Mouse (Mus musculus) CH12.LX (cell line): ENCODE measurements at regions not wholly inside any gene's neighbourhood (a gene's known extent, or its start where the extent isn't known, plus 50 kb on each side); places are given as distances from the start of the nearest gene placed in this dataset.
A peak's percentile ranks its signal among the peaks of the same experiment; 100 is the strongest.

Source experiments
- DNase-seq: peaks from one replicate; pipeline ENCODE4 v3.0.0-alpha.2; 2013; ENCODE audit errors: extremely low read depth
- H3K27ac ChIP-seq: 2 replicates; pipeline ENCODE4 v1.5.1; 2012; ENCODE audit warnings: low read depth, mild to moderate bottlenecking, control low read depth, moderate library complexity; ENCODE audit not compliant: insufficient read depth
- H3K27me3 ChIP-seq: replicated peaks from 2 replicates; pipeline ENCODE3; 2012; ENCODE audit warnings: inconsistent platforms
- H3K36me3 ChIP-seq, 2 experiments: replicated peaks in 1 of 2; 2 replicates each; pipeline versions ENCODE3 to v1.6.1; 2012; ENCODE audit warnings: inconsistent platforms in 1 of 2, low read length in 1 of 2, mild to moderate bottlenecking in 1 of 2, mixed read lengths in 1 of 2, moderate library complexity in 1 of 2; ENCODE audit not compliant: control insufficient read depth in 1 of 2, insufficient read depth in 1 of 2
- H3K4me1 ChIP-seq, 2 experiments: 2 replicates each; pipeline ENCODE4 v1.6.1; 2012; ENCODE audit warnings: inconsistent platforms in 1 of 2, moderate library complexity in 1 of 2; ENCODE audit not compliant: insufficient read depth in 2 of 2, control insufficient read depth in 1 of 2
- H3K4me2 ChIP-seq: 2 replicates; pipeline ENCODE4 v1.6.1; 2012; ENCODE audit warnings: low read depth, mild to moderate bottlenecking, control low read depth; ENCODE audit not compliant: poor library complexity, insufficient read depth, severe bottlenecking
- H3K4me3 ChIP-seq, 3 experiments: fragments of 150-350 bp in 1 of 3; sonication (generic) in 1 of 3; replicated peaks in 1 of 3; 2 replicates each; pipeline versions ENCODE3 to v1.5.1; 2011 to 2012; ENCODE audit warnings: low read depth in 2 of 3, low read length in 2 of 3, mild to moderate bottlenecking in 2 of 3, moderate library complexity in 2 of 3, control low read depth in 1 of 3, improper control_type of control experiment in 1 of 3, inconsistent platforms in 1 of 3, mixed read lengths in 1 of 3; ENCODE audit not compliant: poor library complexity in 1 of 3
- H3K79me2 ChIP-seq: replicated peaks from 2 replicates; pipeline ENCODE4 v1.6.1; 2012; ENCODE audit warnings: mild to moderate bottlenecking, moderate library complexity; ENCODE audit not compliant: control insufficient read depth, poor library complexity, insufficient read depth, severe bottlenecking; ENCODE audit errors: extremely low read depth
- H3K9ac ChIP-seq: 2 replicates; pipeline ENCODE4 v1.6.1; 2012; ENCODE audit warnings: low read depth, mild to moderate bottlenecking, control low read depth, moderate library complexity; ENCODE audit not compliant: insufficient read depth
- H3K9me3 ChIP-seq: replicated peaks from 2 replicates; pipeline ENCODE3; 2012; ENCODE audit warnings: low read length, inconsistent platforms, mixed read lengths
- CHD2 ChIP-seq: IDR thresholded peaks from 2 replicates; pipeline ENCODE4 v1.6.1; 2011; ENCODE audit warnings: low read length, improper control_type of control experiment
- CTCF ChIP-seq, 2 experiments: IDR thresholded peaks in 1 of 2; conservative IDR thresholded peaks in 1 of 2; 2 replicates each; pipeline ENCODE4 v1.5.1; 2011 to 2012; ENCODE audit warnings: low read depth in 2 of 2, low read length in 2 of 2, improper control_type of control experiment in 1 of 2, inconsistent platforms in 1 of 2, mild to moderate bottlenecking in 1 of 2, moderate library complexity in 1 of 2
- E2F4 ChIP-seq: IDR thresholded peaks from 2 replicates; pipeline ENCODE4 v1.6.1; 2011; ENCODE audit warnings: low read depth, low read length, improper control_type of control experiment; ENCODE audit not compliant: insufficient replicate concordance
- HCFC1 ChIP-seq: IDR thresholded peaks from 2 replicates; pipeline ENCODE4 v1.6.1; 2012; ENCODE audit warnings: low read depth, mild to moderate bottlenecking, inconsistent platforms, low read length, improper control_type of control experiment
- KAT2A ChIP-seq: IDR thresholded peaks from 2 replicates; pipeline ENCODE4 v1.6.1; 2012; ENCODE audit warnings: low read length, improper control_type of control experiment, inconsistent platforms; ENCODE audit not compliant: insufficient replicate concordance
- MAZ ChIP-seq: IDR thresholded peaks from 2 replicates; pipeline ENCODE4 v1.6.1; 2012; ENCODE audit warnings: low read depth, mild to moderate bottlenecking, inconsistent platforms, low read length, improper control_type of control experiment, moderate library complexity
- MEF2A ChIP-seq: IDR thresholded peaks from 2 replicates; pipeline ENCODE4 v1.6.1; 2014; ENCODE audit warnings: low read depth, mild to moderate bottlenecking, inconsistent platforms, low read length, improper control_type of control experiment, borderline replicate concordance
- MXI1 ChIP-seq: IDR thresholded peaks from 2 replicates; pipeline ENCODE4 v1.6.1; 2011; ENCODE audit warnings: mild to moderate bottlenecking, low read depth, low read length, improper control_type of control experiment
- MYC ChIP-seq: IDR thresholded peaks from 2 replicates; pipeline ENCODE4 v1.6.1; 2011; ENCODE audit warnings: low read depth, mild to moderate bottlenecking, improper control_type of control experiment, low read length
- NELFE ChIP-seq: IDR thresholded peaks from 2 replicates; pipeline ENCODE4 v1.6.1; 2011; ENCODE audit warnings: low read depth, low read length, improper control_type of control experiment
- NRF1 ChIP-seq: IDR thresholded peaks from 2 replicates; pipeline ENCODE4 v1.6.1; 2014; ENCODE audit warnings: low read depth, mild to moderate bottlenecking, inconsistent platforms, low read length, improper control_type of control experiment, moderate library complexity
- POLR2AphosphoS2 ChIP-seq: IDR thresholded peaks from 2 replicates; pipeline ENCODE4 v1.6.1; 2011; ENCODE audit warnings: low read depth, low read length, improper control_type of control experiment
- RAD21 ChIP-seq: IDR thresholded peaks from 2 replicates; pipeline ENCODE4 v1.6.1; 2011; ENCODE audit warnings: low read depth, mild to moderate bottlenecking, low read length, improper control_type of control experiment, moderate library complexity
- RCOR1 ChIP-seq: conservative IDR thresholded peaks from 2 replicates; pipeline ENCODE4 v1.6.1; 2012; ENCODE audit warnings: low read depth, mild to moderate bottlenecking, inconsistent platforms, low read length, improper control_type of control experiment
- TCF12 ChIP-seq: IDR thresholded peaks from 2 replicates; pipeline ENCODE4 v1.6.1; 2014; ENCODE audit warnings: low read depth, mild to moderate bottlenecking, inconsistent platforms, low read length, improper control_type of control experiment
- USF1 ChIP-seq: IDR thresholded peaks from 2 replicates; pipeline ENCODE4 v1.6.1; 2014; ENCODE audit warnings: low read depth, mild to moderate bottlenecking, inconsistent platforms, low read length, improper control_type of control experiment
- ZC3H11A ChIP-seq: IDR thresholded peaks from 2 replicates; pipeline ENCODE4 v1.6.1; 2012; ENCODE audit warnings: low read depth, mild to moderate bottlenecking, inconsistent platforms, low read length, improper control_type of control experiment
- dilution Hi-C: fragments of 300-500 bp; cut with MboI; formaldehyde crosslinking; loops from 2 replicates; pipeline ENCODE4 v1.14.3; 2020; ENCODE audit warnings: low sequenced_read_pairs; ENCODE audit not compliant: extremely low pct_unique_long_range_greater_than_20kb, extremely low pct_ligation_motif_present
- in situ Hi-C: fragments of 300-500 bp; cut with MboI; formaldehyde crosslinking; loops from 3 replicates; pipeline ENCODE4 v1.14.3; 2019; ENCODE audit warnings: low sequenced_read_pairs, low pct_ligation_motif_present, low pct_unique_long_range_greater_than_20kb, mixed read lengths

GRCm38 (mm10) chr1:190530079-190530478 lies 359.6 kb upstream of the Prox1 start:
- no peak overlapping the region for H3K27ac ChIP-seq
- dilution Hi-C loops (no loop called here), in situ Hi-C loops (no loop called here)
- no peak for DNase-seq
- no peak overlapping the region for H3K4me2 ChIP-seq
- H3K9me3 ChIP-seq, result no peaks in the 10 kb centered on the region
- peaks cover 0 to 41% of the 10 kb centered on the region in 2 experiments; a peak in 2 of 4 replicates for H3K4me1 ChIP-seq
- no peak overlapping the region for H3K9ac ChIP-seq
- H3K36me3 ChIP-seq, result no peaks in the 10 kb centered on the region
- H3K27me3 ChIP-seq, result peaks cover 16% of the 10 kb centered on the region
- no peaks in the 10 kb centered on the region for H3K79me2 ChIP-seq
- H3K4me3 ChIP-seq, result no peak overlapping the region
- peak in 1 of 2 experiments; percentile 42; a peak in 2 of 4 replicates for TF ChIP-seq CTCF (conservative IDR thresholded peaks at IDR 0.05 in 1 of 2, IDR thresholded peaks at IDR 0.05 in 1 of 2; ENCODE audit: low read depth in 2 of 2, low read length in 2 of 2)
- no peak for TF ChIP-seq KAT2A
- TF ChIP-seq CHD2, result no peak
- no peak for TF ChIP-seq MEF2A
- no peak for TF ChIP-seq ZC3H11A

DNA sequence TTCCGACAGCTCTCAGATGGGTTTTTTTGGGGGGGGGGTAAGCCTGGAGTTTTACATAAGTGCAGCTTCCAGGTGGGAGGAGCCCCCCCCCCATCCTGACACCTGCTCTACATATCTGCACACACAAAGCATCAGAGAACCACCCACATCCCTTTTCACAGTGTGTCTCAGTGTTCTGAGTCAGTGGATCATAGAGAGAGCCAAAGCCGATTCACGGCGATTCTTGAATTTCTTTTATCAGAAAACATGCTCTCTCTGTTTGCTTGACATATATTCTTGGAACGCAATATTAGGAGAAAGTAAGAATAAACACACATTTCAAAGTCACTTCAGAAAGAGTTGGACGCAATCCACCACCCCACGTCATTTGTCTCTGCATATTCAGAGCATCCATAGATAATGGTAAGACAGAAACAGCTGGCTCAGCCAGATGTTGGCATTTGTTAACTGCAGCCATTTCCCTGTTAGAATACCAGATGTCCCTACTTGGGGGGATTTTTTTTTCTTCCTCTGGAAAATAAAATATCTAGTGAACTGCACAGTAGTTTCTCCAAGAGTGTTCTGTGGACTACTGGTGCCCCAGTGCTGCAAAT lies 357.1 kb upstream of the Prox1 start:
- peaks cover 30% of the 10 kb centered on the region for H3K27me3 ChIP-seq
- DNase-seq, result peak; percentile 21
- H3K4me3 ChIP-seq, result no peak overlapping the region
- H3K27ac ChIP-seq, result no peak overlapping the region
- in situ Hi-C loops (no loop called here), dilution Hi-C loops (no loop called here)
- H3K79me2 ChIP-seq, result no peaks in the 10 kb centered on the region
- peak overlapping the region; percentile 27; the same call in 1 of the 2 replicates for H3K4me2 ChIP-seq
- no peak for TF ChIP-seq MYC
- TF ChIP-seq MAZ, result no peak
- TF ChIP-seq TCF12, result no peak
- TF ChIP-seq MXI1, result no peak
- TF ChIP-seq HCFC1, result no peak
- no peak for TF ChIP-seq USF1
- no peak for TF ChIP-seq RAD21
- TF ChIP-seq E2F4, result no peak
- no peak for TF ChIP-seq NELFE
- TF ChIP-seq POLR2AphosphoS2, result no peak
- no peak for TF ChIP-seq RCOR1
- no peak for TF ChIP-seq NRF1
- H3K36me3 ChIP-seq, result no peaks in the 10 kb centered on the region
- no peaks in the 10 kb centered on the region for H3K9me3 ChIP-seq
- peaks cover 0 to 34% of the 10 kb centered on the region in 2 experiments; a peak in 2 of 4 replicates for H3K4me1 ChIP-seq
- no peak overlapping the region for H3K9ac ChIP-seq
